Mouse (Mus musculus): ENCODE data around the gene Cfap161.

GRCm38 (mm10) chr7:83821951-83822350 lies 27.3 kb upstream of the Cfap161 start:
- no peak for TF ChIP-seq CTCF (IDR thresholded peaks at IDR 0.05; ENCODE audit: low read depth, low read length)
- TF ChIP-seq POLR2A (IDR thresholded peaks at IDR 0.05; ENCODE audit: insufficient read depth, low read length) = no peak
